Mouse (Mus musculus): ENCODE results near the gene Eif4enif1. TPM values are rescaled to one million over a fixed set of nuclear protein-coding genes. Genes with fewer than 3 reads are reported as not detected.
"Not testable (repeated sequence)": the region's sequence is repeated elsewhere in the genome, so short reads cannot be mapped to it uniquely, and the experiment has no call there.

Eif4enif1 gene
- total and polyA plus RNA-seq, 3 experiments, result 54.5 to 127 (median 60.8) TPM

DNA sequence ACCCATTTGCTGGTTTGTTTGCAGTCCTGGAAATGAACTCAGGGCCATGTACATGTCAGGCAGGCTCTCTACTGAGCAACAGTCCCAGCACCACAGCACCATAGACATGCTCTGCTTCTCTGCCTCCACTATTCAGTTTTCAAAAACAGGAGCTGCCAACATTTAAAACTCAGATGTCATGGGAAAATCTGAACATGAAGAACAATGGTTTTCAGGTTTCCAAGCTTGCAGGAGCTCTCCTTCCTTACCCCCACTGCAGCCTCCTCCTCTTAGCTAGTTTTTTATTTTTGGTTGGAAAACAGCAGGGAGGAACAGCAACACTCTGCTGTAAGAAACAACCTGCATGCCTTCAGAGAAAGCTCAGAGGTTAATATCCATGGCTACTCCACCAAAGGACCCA lies 35.9 kb upstream of the Eif4enif1 start:
- H3K4me1 ChIP-seq (ENCODE audit: control insufficient read depth in 1 of 2, insufficient read depth in 2 of 2); H3K9me3 ChIP-seq (replicated peaks; ENCODE audit: low read length); H3K27ac ChIP-seq (ENCODE audit: insufficient read depth, low read depth); H3K79me2 ChIP-seq (replicated peaks; ENCODE audit: control insufficient read depth, extremely low read depth, insufficient read depth, poor library complexity, severe bottlenecking); H3K4me2 ChIP-seq (ENCODE audit: insufficient read depth, low read depth, poor library complexity, severe bottlenecking); DNase-seq (ENCODE audit: extremely low read depth); H3K9ac ChIP-seq (ENCODE audit: insufficient read depth, low read depth); dilution Hi-C loops (cut with MboI; ENCODE audit: extremely low pct_ligation_motif_present, extremely low pct_unique_long_range_greater_than_20kb, low sequenced_read_pairs); in situ Hi-C loops (cut with MboI; ENCODE audit: low pct_ligation_motif_present, low pct_unique_long_range_greater_than_20kb, low sequenced_read_pairs); H3K4me3 ChIP-seq (replicated peaks in 1 of 3; ENCODE audit: low read depth in 2 of 3, low read length in 2 of 3, poor library complexity in 1 of 3); H3K27me3 ChIP-seq (replicated peaks); H3K36me3 ChIP-seq (replicated peaks in 1 of 2; ENCODE audit: control insufficient read depth in 1 of 2, insufficient read depth in 1 of 2, low read length in 1 of 2): not testable (repeated sequence)

DNA sequence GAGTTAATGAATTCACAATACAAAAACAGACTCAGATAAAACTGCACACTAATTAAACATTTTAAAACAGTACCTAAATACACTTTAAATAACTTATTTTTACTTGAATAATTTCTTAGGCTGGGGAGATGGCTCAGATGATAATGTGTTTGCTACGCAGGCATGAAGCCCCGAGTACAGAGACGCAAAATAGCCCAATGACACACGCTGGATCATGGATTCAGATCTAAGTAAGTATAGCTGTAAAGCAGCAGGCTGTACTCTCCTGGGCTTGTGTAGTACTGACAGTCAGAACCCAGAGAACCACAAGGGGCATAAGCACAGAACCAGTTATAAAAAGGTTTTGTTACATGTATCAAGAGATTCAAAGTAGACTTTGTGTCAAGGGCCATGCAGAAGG lies 35.1 kb upstream of the Eif4enif1 start:
- DNase-seq (ENCODE audit: extremely low read depth); H3K9ac ChIP-seq (ENCODE audit: insufficient read depth, low read depth); H3K4me1 ChIP-seq (ENCODE audit: control insufficient read depth in 1 of 2, insufficient read depth in 2 of 2); H3K9me3 ChIP-seq (replicated peaks; ENCODE audit: low read length); H3K27me3 ChIP-seq (replicated peaks); H3K4me2 ChIP-seq (ENCODE audit: insufficient read depth, low read depth, poor library complexity, severe bottlenecking); H3K36me3 ChIP-seq (replicated peaks in 1 of 2; ENCODE audit: control insufficient read depth in 1 of 2, insufficient read depth in 1 of 2, low read length in 1 of 2); H3K4me3 ChIP-seq (replicated peaks in 1 of 3; ENCODE audit: low read depth in 2 of 3, low read length in 2 of 3, poor library complexity in 1 of 3); dilution Hi-C loops (cut with MboI; ENCODE audit: extremely low pct_ligation_motif_present, extremely low pct_unique_long_range_greater_than_20kb, low sequenced_read_pairs); H3K27ac ChIP-seq (ENCODE audit: insufficient read depth, low read depth); in situ Hi-C loops (cut with MboI; ENCODE audit: low pct_ligation_motif_present, low pct_unique_long_range_greater_than_20kb, low sequenced_read_pairs); H3K79me2 ChIP-seq (replicated peaks; ENCODE audit: control insufficient read depth, extremely low read depth, insufficient read depth, poor library complexity, severe bottlenecking): not testable (repeated sequence)

DNA sequence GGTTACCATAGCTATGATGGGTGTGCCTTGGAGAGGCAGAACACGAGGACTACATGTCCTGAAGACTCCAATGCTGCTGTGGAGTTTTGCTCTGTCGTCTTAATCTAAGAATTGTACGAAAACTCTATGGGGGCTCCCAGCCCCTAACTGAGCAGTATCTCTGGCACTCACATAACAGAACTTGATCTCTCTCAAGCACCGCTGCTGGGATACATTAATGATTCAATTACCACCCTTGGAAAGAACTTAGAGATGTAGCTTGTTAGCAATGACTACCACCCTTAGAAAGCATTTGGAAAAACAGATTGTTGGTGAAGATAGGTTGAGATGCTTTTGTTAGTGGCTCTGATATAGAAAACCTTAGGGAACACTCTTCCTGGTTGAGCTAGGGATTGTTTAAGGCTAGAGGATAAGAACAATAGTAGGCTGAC lies 34.6 kb upstream of the Eif4enif1 start:
- H3K36me3 ChIP-seq (replicated peaks in 1 of 2; ENCODE audit: control insufficient read depth in 1 of 2, insufficient read depth in 1 of 2, low read length in 1 of 2); H3K9ac ChIP-seq (ENCODE audit: insufficient read depth, low read depth); H3K4me1 ChIP-seq (ENCODE audit: control insufficient read depth in 1 of 2, insufficient read depth in 2 of 2); H3K4me2 ChIP-seq (ENCODE audit: insufficient read depth, low read depth, poor library complexity, severe bottlenecking); H3K27ac ChIP-seq (ENCODE audit: insufficient read depth, low read depth); dilution Hi-C loops (cut with MboI; ENCODE audit: extremely low pct_ligation_motif_present, extremely low pct_unique_long_range_greater_than_20kb, low sequenced_read_pairs); H3K27me3 ChIP-seq (replicated peaks); in situ Hi-C loops (cut with MboI; ENCODE audit: low pct_ligation_motif_present, low pct_unique_long_range_greater_than_20kb, low sequenced_read_pairs); DNase-seq (ENCODE audit: extremely low read depth); H3K79me2 ChIP-seq (replicated peaks; ENCODE audit: control insufficient read depth, extremely low read depth, insufficient read depth, poor library complexity, severe bottlenecking); H3K4me3 ChIP-seq (replicated peaks in 1 of 3; ENCODE audit: low read depth in 2 of 3, low read length in 2 of 3, poor library complexity in 1 of 3); H3K9me3 ChIP-seq (replicated peaks; ENCODE audit: low read length): not testable (repeated sequence)
- 0 out of 2 replicates have a peak, but pooled peaks have one; percentile 14 for TF ChIP-seq NELFE (IDR thresholded peaks at IDR 0.05; ENCODE audit: low read depth, low read length)
- 0 out of 2 replicates have a peak, but pooled peaks have one; percentile 14 for TF ChIP-seq CHD2 (IDR thresholded peaks at IDR 0.05; ENCODE audit: low read length)

- dilution Hi-C loops (cut with MboI; ENCODE audit: extremely low pct_ligation_motif_present, extremely low pct_unique_long_range_greater_than_20kb, low sequenced_read_pairs); H3K9ac ChIP-seq (ENCODE audit: insufficient read depth, low read depth); DNase-seq (ENCODE audit: extremely low read depth); H3K4me2 ChIP-seq (ENCODE audit: insufficient read depth, low read depth, poor library complexity, severe bottlenecking); H3K36me3 ChIP-seq (replicated peaks in 1 of 2; ENCODE audit: control insufficient read depth in 1 of 2, insufficient read depth in 1 of 2, low read length in 1 of 2); H3K27me3 ChIP-seq (replicated peaks); in situ Hi-C loops (cut with MboI; ENCODE audit: low pct_ligation_motif_present, low pct_unique_long_range_greater_than_20kb, low sequenced_read_pairs); H3K27ac ChIP-seq (ENCODE audit: insufficient read depth, low read depth); H3K4me1 ChIP-seq (ENCODE audit: control insufficient read depth in 1 of 2, insufficient read depth in 2 of 2); H3K4me3 ChIP-seq (replicated peaks in 1 of 3; ENCODE audit: low read depth in 2 of 3, low read length in 2 of 3, poor library complexity in 1 of 3); H3K79me2 ChIP-seq (replicated peaks; ENCODE audit: control insufficient read depth, extremely low read depth, insufficient read depth, poor library complexity, severe bottlenecking); H3K9me3 ChIP-seq (replicated peaks; ENCODE audit: low read length): not testable (repeated sequence)
Measured at GRCm38 (mm10) chr11:3169042-3169441, 33.1 kb upstream of the Eif4enif1 start.

- H3K36me3 ChIP-seq (replicated peaks in 1 of 2; ENCODE audit: control insufficient read depth in 1 of 2, insufficient read depth in 1 of 2, low read length in 1 of 2); H3K4me1 ChIP-seq (ENCODE audit: control insufficient read depth in 1 of 2, insufficient read depth in 2 of 2); H3K4me2 ChIP-seq (ENCODE audit: insufficient read depth, low read depth, poor library complexity, severe bottlenecking); DNase-seq (ENCODE audit: extremely low read depth); H3K9me3 ChIP-seq (replicated peaks; ENCODE audit: low read length); dilution Hi-C loops (cut with MboI; ENCODE audit: extremely low pct_ligation_motif_present, extremely low pct_unique_long_range_greater_than_20kb, low sequenced_read_pairs); H3K9ac ChIP-seq (ENCODE audit: insufficient read depth, low read depth); H3K4me3 ChIP-seq (replicated peaks in 1 of 3; ENCODE audit: low read depth in 2 of 3, low read length in 2 of 3, poor library complexity in 1 of 3); H3K27ac ChIP-seq (ENCODE audit: insufficient read depth, low read depth); in situ Hi-C loops (cut with MboI; ENCODE audit: low pct_ligation_motif_present, low pct_unique_long_range_greater_than_20kb, low sequenced_read_pairs); H3K27me3 ChIP-seq (replicated peaks); H3K79me2 ChIP-seq (replicated peaks; ENCODE audit: control insufficient read depth, extremely low read depth, insufficient read depth, poor library complexity, severe bottlenecking): not testable (repeated sequence)
Measured at GRCm38 (mm10) chr11:3171931-3172330, 30.3 kb upstream of the Eif4enif1 start.

DNA sequence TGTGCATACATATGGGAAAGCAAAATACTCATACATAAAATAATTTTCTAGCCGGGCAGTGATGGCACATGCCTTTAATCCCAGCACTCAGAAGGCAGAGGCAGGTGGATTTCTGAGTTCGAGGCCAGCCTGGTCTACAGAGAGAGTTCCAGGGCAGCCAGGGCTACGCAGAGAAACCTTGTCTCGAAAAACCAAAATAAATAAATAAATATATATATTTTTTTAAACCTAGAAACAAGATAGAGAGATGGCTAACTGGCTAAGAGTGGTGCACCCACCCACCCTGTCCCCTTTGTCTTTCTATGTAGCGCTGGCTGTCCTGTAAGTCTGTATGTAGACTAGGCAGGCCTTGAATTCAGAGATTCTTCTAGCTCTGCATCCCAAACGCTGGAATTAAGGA lies 29.7 kb upstream of the Eif4enif1 start:
- H3K4me1 ChIP-seq (ENCODE audit: control insufficient read depth in 1 of 2, insufficient read depth in 2 of 2); H3K9me3 ChIP-seq (replicated peaks; ENCODE audit: low read length); DNase-seq (ENCODE audit: extremely low read depth); H3K4me3 ChIP-seq (replicated peaks in 1 of 3; ENCODE audit: low read depth in 2 of 3, low read length in 2 of 3, poor library complexity in 1 of 3); H3K36me3 ChIP-seq (replicated peaks in 1 of 2; ENCODE audit: control insufficient read depth in 1 of 2, insufficient read depth in 1 of 2, low read length in 1 of 2); H3K27ac ChIP-seq (ENCODE audit: insufficient read depth, low read depth); H3K27me3 ChIP-seq (replicated peaks); H3K9ac ChIP-seq (ENCODE audit: insufficient read depth, low read depth); dilution Hi-C loops (cut with MboI; ENCODE audit: extremely low pct_ligation_motif_present, extremely low pct_unique_long_range_greater_than_20kb, low sequenced_read_pairs); in situ Hi-C loops (cut with MboI; ENCODE audit: low pct_ligation_motif_present, low pct_unique_long_range_greater_than_20kb, low sequenced_read_pairs); H3K4me2 ChIP-seq (ENCODE audit: insufficient read depth, low read depth, poor library complexity, severe bottlenecking); H3K79me2 ChIP-seq (replicated peaks; ENCODE audit: control insufficient read depth, extremely low read depth, insufficient read depth, poor library complexity, severe bottlenecking): not testable (repeated sequence)

Measured in CH12.LX (cell line).